Mouse (Mus musculus) thymus, postnatal 4 days (tissue): ENCODE measurements around the gene Washc1.
"Not testable (repeated sequence)": the region's sequence is repeated elsewhere in the genome, so short reads cannot be mapped to it uniquely, and the experiment has no call there.

ENCODE experiments used
- DNase-seq: peaks from one replicate; pipeline ENCODE4 v3.0.0; 2021

Washc1 gene

DNA sequence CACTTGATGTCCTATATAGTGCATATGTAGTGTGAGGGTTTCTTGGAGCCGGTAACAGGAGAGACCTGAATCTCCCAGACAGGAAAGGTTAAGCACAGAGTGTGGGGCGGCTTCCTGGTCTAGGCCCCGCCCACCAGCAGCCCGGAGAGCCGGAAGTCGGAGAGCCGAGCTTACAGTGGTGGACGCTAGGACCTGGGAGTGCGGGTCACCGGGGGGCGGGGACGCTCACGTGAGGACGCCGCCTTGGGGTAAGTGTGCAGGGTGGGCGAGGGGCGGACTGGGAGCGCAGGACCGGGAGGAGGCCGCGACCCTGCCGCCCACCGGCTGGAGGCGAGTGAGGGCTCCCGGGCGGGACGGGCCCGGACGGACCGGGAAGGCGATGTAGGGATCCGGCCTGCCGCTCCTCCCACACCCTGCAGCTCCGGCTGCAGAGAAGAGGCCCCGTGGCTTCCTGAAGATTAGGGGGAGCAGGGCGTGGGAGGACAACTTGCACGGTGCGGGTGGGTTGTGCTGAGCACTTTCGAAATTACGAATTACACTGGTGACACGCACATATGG is at the start of gene Washc1:
TSS of gene Washc1 (plus strand) at position 144 of the 558 bp plus-strand sequence.
- peak; percentile 93 for DNase-seq

GRCm38 (mm10) chr17:66065115-66065514 is 46.2 kb upstream of the Washc1 start:
- no peak for DNase-seq

- not testable (repeated sequence) for DNase-seq
Observed at GRCm38 (mm10) chr17:66069036-66069435, 42.3 kb upstream of the Washc1 start.

- DNase-seq, result no peak
Observed at GRCm38 (mm10) chr17:66073971-66074370, 37.4 kb upstream of the Washc1 start.

- DNase-seq, result no peak
Observed at GRCm38 (mm10) chr17:66075827-66076173, 35.5 kb upstream of the Washc1 start.

DNA sequence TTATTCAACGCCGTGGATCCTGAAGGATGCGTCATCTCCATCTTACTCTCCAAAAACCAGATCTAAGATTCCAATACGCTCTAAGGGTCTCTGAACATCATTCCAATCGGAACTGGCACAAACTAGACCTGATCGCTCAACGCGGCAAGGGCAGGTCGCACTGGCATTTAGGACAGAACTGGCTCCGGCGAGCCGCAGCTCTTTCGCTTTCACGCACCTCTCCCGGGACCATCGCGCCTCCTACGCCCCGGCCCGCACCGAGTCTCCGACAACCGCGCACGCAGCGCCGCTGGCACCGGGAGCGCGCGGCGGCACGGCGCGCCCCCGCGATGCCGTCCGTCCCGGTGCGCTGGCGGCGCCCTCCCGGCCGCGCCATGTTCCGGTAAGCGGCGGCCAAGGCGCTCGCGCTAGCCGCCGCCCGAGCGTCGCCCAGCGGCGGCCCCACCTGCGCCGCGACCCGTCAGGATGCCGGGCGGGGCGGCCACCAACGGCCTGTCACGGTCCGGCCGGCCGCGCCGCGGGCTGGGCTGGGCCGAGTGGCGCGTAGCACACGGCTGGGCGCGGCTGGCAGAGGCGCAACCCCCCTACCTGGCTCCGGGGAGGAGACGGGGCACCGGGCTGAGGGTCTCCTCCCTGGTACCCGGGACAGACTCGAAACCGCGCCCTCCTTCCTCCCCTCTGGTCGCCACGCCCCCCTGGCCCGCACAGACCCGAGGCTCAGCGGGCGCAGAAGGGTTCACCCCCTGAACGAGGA is 35.0 kb upstream of the Washc1 start:
- peak; percentile 71 for DNase-seq

GRCm38 (mm10) chr17:66076934-66077333 is 34.4 kb upstream of the Washc1 start, which contains the start of gene Ankrd12:
Gene Ankrd12, minus strand, starts transcription at chr17:66077089.
- peak; percentile 95 for DNase-seq

DNA sequence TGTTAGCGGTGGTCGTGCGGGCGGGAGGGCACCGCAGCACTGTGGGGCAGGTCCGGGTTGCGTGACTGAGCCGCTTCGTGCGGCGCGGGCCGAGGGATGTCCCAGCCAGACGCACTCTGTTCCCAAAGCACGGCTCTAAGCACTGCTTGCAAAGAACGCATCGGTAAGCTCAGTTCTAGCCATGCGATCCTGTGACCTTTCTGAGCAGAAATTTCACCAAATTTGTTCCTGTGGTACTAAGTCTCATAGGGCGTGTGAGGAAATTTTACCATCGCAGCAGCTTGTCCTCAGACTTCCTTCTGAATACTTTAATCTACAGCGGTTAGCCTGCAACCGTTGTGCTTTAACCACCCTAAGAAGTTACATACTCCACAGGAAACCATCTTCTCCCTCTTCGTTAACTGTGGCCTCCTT is 33.9 kb upstream of the Washc1 start:
- no peak for DNase-seq

GRCm38 (mm10) chr17:66084486-66084885 is 26.9 kb upstream of the Washc1 start:
- DNase-seq, result no peak

DNA sequence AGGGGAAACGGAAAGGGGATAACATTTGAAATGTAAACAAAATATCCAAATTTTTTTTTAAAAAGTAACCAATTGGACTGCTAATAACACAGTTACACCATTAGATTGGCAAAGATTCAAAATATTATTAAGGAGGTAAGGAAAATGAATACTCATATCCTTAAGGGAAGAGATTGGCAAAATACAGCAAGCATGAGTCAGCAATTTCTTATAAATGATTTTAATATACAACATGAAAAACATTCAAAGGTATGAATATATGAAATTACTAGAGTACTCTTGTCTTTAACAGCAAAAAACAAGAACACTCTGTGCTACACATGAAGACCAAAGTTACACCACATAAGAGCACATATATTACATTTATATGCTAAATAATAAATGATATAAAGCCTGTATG is 26.3 kb upstream of the Washc1 start:
- DNase-seq, result no peak

GRCm38 (mm10) chr17:66090251-66090650 is 21.1 kb upstream of the Washc1 start:
- DNase-seq, result no peak

- DNase-seq, result no peak
Observed at GRCm38 (mm10) chr17:66091392-66091791, 20.0 kb upstream of the Washc1 start.

GRCm38 (mm10) chr17:66092065-66092464 is 19.3 kb upstream of the Washc1 start:
- DNase-seq, result no peak

DNA sequence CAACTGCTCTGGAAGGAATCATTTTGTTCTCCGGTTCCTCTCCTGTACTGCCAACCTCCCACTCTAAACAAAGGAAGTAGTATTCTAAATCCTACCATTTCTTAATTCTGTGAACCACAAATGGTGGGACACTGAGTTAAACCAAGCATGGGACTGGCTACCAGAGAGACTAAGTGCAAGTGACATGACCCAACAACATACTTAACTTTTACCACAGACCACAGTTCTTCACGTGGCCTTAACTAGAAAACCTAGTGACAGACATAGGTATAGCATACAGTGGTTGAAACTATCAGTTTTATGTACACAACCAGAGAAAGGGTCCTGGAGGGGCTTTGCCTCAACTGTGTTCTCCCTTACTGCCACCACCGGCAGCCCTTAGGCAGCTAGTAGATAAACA is 18.7 kb upstream of the Washc1 start:
- no peak for DNase-seq

GRCm38 (mm10) chr17:66100566-66101379 is 10.6 kb upstream of the Washc1 start:
- DNase-seq, result peak; percentile 28

DNA sequence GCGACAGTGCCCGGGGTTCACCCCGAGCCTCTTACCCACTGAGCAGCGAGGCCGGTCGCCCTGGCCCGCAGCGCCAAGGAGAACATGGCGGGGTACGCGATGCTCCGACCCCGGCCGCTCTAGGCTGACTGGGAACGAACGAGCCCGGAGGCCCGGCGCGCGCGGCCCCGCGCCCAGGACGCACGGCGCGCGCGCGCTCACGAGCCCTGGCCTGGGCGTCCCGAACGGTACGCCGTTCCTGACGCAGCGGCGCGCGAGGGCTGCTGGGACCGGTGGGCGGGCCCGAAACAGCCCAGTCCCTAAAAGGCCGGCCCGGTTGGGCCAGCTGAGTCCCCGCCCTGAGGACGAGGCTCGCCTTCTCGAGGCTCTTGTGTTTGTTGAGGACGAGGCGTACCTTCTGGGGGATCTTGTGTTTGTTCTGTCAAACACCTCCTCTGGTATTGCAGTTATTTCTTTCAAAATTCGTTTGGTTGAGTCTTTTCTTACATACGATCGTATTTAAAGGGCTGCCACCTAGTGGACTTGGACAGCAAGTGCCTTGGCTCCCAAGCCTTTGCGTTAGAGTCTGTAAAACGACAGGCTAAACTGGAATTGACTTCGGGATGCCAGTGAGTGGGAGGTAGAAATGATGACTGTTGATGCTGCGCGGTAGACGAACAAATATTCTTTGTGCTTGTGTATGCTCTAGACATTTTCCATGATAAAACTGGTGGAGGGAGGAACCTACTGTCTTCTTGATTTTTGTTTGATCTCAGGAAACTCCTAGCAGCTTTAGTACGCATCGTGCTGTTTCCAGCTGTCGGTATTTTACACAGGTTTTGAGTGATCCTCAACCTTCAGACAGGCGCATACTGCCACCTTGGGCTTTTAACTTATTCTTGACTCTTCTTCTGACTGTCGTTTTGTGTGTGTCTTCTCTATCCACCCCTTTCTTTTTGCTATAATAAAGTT is 9.7 kb upstream of the Washc1 start, which contains the start of gene Ndufv2:
TSS of gene Ndufv2 (minus strand) at position 180 of the 951 bp plus-strand sequence.
- DNase-seq, result peak; percentile 95

DNA sequence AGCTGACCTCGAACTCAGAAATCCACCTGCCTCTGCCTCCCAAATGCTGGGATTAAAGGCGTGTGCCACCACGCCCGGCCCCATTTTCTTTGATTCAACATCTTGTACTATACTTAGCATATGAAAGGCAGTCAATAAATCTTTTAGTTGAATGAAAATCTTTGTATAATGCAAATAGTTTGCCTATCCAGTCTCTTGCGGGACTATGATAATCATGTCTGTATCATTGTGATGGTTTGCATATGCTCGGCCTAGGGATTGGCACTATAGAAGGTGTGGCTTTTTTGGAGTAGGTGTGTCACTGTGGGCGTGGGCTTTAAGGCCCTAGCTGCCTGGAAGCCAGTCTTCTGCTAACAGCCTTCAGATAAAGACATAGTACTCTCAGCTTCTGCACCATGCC is 7.3 kb upstream of the Washc1 start:
- DNase-seq, result no peak

DNA sequence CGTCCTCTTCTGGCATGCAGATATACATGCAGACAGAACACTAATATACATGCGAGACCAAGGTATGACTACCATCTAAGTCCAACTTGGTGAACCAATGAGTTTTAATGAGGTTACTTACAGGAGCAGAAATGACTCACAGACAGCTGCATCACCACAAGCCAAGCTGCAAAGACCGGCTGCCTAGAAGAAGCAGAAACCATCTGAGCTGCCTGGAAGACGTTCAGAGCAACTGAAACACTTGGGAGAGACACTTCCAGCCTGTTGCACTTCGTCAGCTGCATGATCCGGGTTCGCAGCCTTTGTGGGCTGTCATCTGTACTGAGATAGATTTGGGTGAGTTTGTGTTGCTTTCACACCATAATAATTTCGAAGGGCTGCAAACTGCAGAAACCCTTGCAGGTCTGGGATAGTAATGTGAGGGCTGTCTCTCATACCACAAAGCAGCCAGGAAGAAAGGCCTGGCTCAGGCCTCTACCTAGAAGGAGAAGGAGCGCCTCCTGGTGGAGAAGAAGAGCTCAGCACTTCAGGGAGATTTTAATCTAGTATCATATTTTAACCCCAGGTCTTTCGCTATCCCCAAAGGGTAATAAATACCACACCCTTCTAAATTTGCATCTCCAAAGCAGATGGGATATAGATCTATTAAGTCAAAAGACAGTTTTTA is 4.6 kb upstream of the Washc1 start:
- DNase-seq, result peak; percentile 83

- DNase-seq, result no peak
Observed at GRCm38 (mm10) chr17:66107466-66107865, 3.9 kb upstream of the Washc1 start.

DNA sequence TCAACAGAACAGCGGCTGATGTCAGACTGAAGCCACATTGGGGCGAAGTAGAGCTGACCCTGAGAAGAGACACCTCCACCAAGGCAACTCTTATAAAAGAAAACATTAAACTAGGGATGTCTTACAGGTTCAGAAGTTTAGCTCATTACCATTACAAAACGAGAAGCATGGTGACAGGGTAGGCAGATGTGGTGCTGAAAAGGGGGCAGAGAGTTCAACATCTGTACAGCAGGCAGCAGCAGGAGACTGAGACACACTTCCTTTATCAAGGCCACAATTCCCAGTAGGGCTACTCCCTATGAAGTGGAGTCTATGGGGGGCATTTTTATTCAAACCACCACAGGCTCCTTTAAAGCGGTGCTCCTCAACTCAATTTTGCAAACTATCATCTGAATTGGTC is 3.1 kb upstream of the Washc1 start:
- DNase-seq, result no peak

DNA sequence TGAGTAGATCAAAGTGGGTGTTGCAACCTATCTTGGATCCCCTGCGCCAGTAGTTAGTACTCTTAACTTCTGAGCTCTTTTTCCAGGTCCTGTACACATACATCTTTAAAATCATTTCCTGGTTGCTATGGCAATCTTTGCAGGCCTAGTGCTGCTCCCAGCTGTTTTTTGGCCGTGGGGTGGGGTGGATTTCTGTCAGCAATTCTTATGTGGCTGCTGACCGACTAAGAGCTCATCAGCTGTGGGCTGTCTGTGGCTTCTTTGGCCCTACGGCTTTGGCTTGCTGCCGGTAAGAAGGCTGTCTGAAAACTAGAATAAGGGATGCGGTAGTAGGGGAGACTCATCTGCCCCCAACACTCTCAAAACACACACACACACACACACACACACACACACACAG is 599 bp upstream of the Washc1 start:
- peak; percentile 47 for DNase-seq

- DNase-seq, result no peak
Observed at GRCm38 (mm10) chr17:66112166-66112565, 821 bp downstream of the Washc1 start.
